In genomic region chr10:122740117-122740516, GRCm38 (mm10) we compare ENCODE assay signal across 28 mouse cellular contexts.
DNase-seq lines count a peak whose midpoint lies in the region; ATAC-seq and TF ChIP-seq lines count a peak whose summit lies in the region.
"Had no signal": no experiment of that assay in that cellular context is flagged by ENCODE, and none has a peak within 500 bp of the region (broad histone marks: within the 10 kb centered on the region; RNA-seq: fewer than 3 reads in every experiment).

No protein-coding gene starts in this region.

- H3K9ac ChIP-seq in midbrain, embryonic 16.5 days (ENCODE audit: low read depth, low read length) = no peak overlapping the region
- H3K9ac ChIP-seq: embryonic facial prominence, embryonic 12.5 days; forebrain, embryonic 15.5 days; heart, embryonic 13.5 days; hindbrain, embryonic 12.5 days; kidney, embryonic 15.5 days; liver, embryonic 15.5 days; lung, embryonic 15.5 days had no signal

- H3K4me2 ChIP-seq in midbrain, embryonic 16.5 days (ENCODE audit: low read length) = no peak overlapping the region
- H3K4me2 ChIP-seq: embryonic facial prominence, embryonic 12.5 days; forebrain, embryonic 15.5 days; heart, embryonic 13.5 days; hindbrain, embryonic 12.5 days; kidney, embryonic 15.5 days; liver, embryonic 15.5 days; lung, embryonic 15.5 days had no signal

- CTCF ChIA-PET in Patski (lab: Charles Lee) = no interaction called here

- 0 out of 2 replicates have a peak, but pooled peaks have one; percentile 14 for ATAC-seq in frontal cortex, adult (ENCODE audit: low TSS enrichment)
- no peak for ATAC-seq in midbrain, embryonic 16.5 days
- ATAC-seq in Patski = peak; percentile 48
- ATAC-seq in CD4-positive, CD25-positive, alpha-beta regulatory T cell, adult 4 months = no peak
- ATAC-seq: forebrain, embryonic 15.5 days; intestine, postnatal 0 days had no signal

- POLR2A ChIA-PET in Patski (lab: Charles Lee) = no interaction called here

- H3K4me3 ChIP-seq in midbrain, embryonic 16.5 days (ENCODE audit: low read depth, low read length) = no peak overlapping the region
- H3K4me3 ChIP-seq in midbrain, embryonic 10.5 days = no peak overlapping the region
- H3K4me3 ChIP-seq: embryonic facial prominence, embryonic 12.5 days; forebrain, embryonic 15.5 days; heart, adult 2 months; heart, embryonic 13.5 days; hindbrain, embryonic 12.5 days; kidney, embryonic 15.5 days; limb, embryonic 10.5 days; liver, embryonic 15.5 days; lung, embryonic 15.5 days had no signal

- H3K36me3 ChIP-seq in midbrain, embryonic 16.5 days (ENCODE audit: control insufficient read depth, insufficient read depth, low read length) = no peaks in the 10 kb centered on the region
- H3K36me3 ChIP-seq in midbrain, embryonic 10.5 days = no peaks in the 10 kb centered on the region
- H3K36me3 ChIP-seq: embryonic facial prominence, embryonic 12.5 days; forebrain, embryonic 15.5 days; heart, embryonic 13.5 days; hindbrain, embryonic 12.5 days; kidney, embryonic 15.5 days; limb, embryonic 10.5 days; liver, embryonic 15.5 days; lung, embryonic 15.5 days had no signal

- H3K27ac ChIP-seq in midbrain, embryonic 16.5 days (ENCODE audit: low read length) = peak overlapping the region; percentile 38; the same call in 1 of the 2 replicates
- no peak overlapping the region for H3K27ac ChIP-seq in midbrain, embryonic 10.5 days (replicated peaks)
- H3K27ac ChIP-seq: embryonic facial prominence, embryonic 12.5 days; forebrain, embryonic 15.5 days; heart, adult 2 months; heart, embryonic 13.5 days; hindbrain, embryonic 12.5 days; kidney, embryonic 15.5 days; limb, embryonic 10.5 days; liver, embryonic 15.5 days; lung, embryonic 15.5 days had no signal

- H3K9me3 ChIP-seq in midbrain, embryonic 16.5 days (replicated peaks; ENCODE audit: control insufficient read depth, low read length, poor library complexity, severe bottlenecking) = no peaks in the 10 kb centered on the region
- no peaks in the 10 kb centered on the region for H3K9me3 ChIP-seq in midbrain, embryonic 10.5 days (replicated peaks)
- H3K9me3 ChIP-seq: embryonic facial prominence, embryonic 12.5 days; forebrain, embryonic 15.5 days; heart, embryonic 13.5 days; hindbrain, embryonic 12.5 days; kidney, embryonic 15.5 days; limb, embryonic 10.5 days; liver, embryonic 15.5 days; lung, embryonic 15.5 days had no signal

- H3K27me3 ChIP-seq in midbrain, embryonic 16.5 days (ENCODE audit: control insufficient read depth, insufficient read depth, low read depth, low read length) = no peaks in the 10 kb centered on the region
- no peaks in the 10 kb centered on the region for H3K27me3 ChIP-seq in midbrain, embryonic 10.5 days (ENCODE audit: low read depth, poor library complexity, severe bottlenecking)
- no peaks in the 10 kb centered on the region for H3K27me3 ChIP-seq in Patski
- H3K27me3 ChIP-seq: embryonic facial prominence, embryonic 12.5 days; forebrain, embryonic 15.5 days; heart, embryonic 13.5 days; hindbrain, embryonic 12.5 days; kidney, embryonic 15.5 days; liver, embryonic 15.5 days; lung, embryonic 15.5 days had no signal

- peak; percentile 42 for DNase-seq in adrenal gland, adult 2 months
- no peak for DNase-seq in adrenal gland, postnatal 4 days (ENCODE audit: low spot score in 2 of 2)
- no peak for DNase-seq in frontal cortex, postnatal 36 days (ENCODE audit: low spot score in 2 of 2)
- no peak for DNase-seq in midbrain, embryonic 10.5 days (ENCODE audit: low spot score)
- no peak for DNase-seq in Patski (ENCODE audit: low read depth, low spot score)
- DNase-seq: adrenal gland, adult 8-10 months; cerebellum, adult 11-12 months; cerebellum, postnatal 10 days; gastrocnemius, postnatal 25 days; heart, adult 2 months; kidney, postnatal 4 days; layer of hippocampus, adult 9-11 months; liver; lung, postnatal 4 days; retina, postnatal 1 day; right cerebral cortex, postnatal 4 days had no signal

- TF ChIP-seq CTCF in Patski (IDR thresholded peaks at IDR 0.05) = no peak

- WGBS in midbrain, embryonic 16.5 days = 72% methylated on average over 4 of the region's 4 CpGs
- WGBS in midbrain, embryonic 10.5 days = 87% methylated on average over 4 of the region's 4 CpGs

- peaks cover 11% of the 10 kb centered on the region for H3K4me1 ChIP-seq in midbrain, embryonic 16.5 days (ENCODE audit: control insufficient read depth, insufficient read depth, low read length)
- H3K4me1 ChIP-seq in midbrain, embryonic 10.5 days = peaks cover 6% of the 10 kb centered on the region
- H3K4me1 ChIP-seq: embryonic facial prominence, embryonic 12.5 days; hindbrain, embryonic 12.5 days; liver, embryonic 15.5 days; lung, embryonic 15.5 days had no signal

- in situ Hi-C loops in Patski (cut with MboI; ENCODE audit: low pct_unique_long_range_greater_than_20kb) = no loop called here

Comparison
In these comparisons a context has a peak if more than half of its experiments do, and no peak if none do; other contexts are left out.
1. ATAC-seq: peak in frontal cortex, adult (single experiment) and Patski (single experiment); none in midbrain, embryonic 16.5 days (single experiment) and CD4-positive, CD25-positive, alpha-beta regulatory T cell, adult 4 months (single experiment).